ENCODE assay signal across 10 mouse cellular contexts in the genomic region with DNA sequence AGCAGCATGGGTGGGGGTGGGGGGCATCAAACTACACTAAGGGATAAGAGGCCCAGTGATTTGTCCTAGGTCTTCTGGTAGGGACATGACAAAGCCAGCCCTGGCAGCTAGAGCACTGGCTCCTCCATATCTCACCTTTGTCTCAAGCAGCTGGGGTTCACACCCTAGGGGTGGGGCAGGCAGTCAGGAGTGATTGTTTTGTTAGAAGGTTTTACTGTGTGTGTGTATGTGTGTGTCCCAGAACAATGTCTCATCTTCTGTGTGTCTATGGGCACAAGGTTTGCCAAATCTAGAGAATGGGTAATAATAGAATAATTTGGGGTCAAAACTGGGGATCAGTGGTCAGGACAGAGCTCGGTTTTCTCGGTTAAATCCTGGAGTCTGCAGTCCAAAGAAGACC. TPM values are rescaled to one million over a fixed set of nuclear protein-coding genes. Genes with fewer than 3 reads are reported as not detected.
DNase-seq lines count a peak whose midpoint lies in the region; ATAC-seq and TF ChIP-seq lines count a peak whose summit lies in the region.
"Had no signal": no experiment of that assay in that cellular context is flagged by ENCODE, and none has a peak within 500 bp of the region (broad histone marks: within the 10 kb centered on the region; RNA-seq: fewer than 3 reads in every experiment).

No protein-coding gene starts in this region.

- H3K36me3 ChIP-seq in kidney, embryonic 14.5 days (ENCODE audit: control insufficient read depth, insufficient read depth, low read length), result no peaks in the 10 kb centered on the region
- H3K36me3 ChIP-seq in embryonic facial prominence, embryonic 12.5 days, result no peaks in the 10 kb centered on the region
- H3K36me3 ChIP-seq in hindbrain, postnatal 0 days (ENCODE audit: insufficient read depth, low read length), result 0 out of 2 replicates have a peak, but pooled peaks cover 3% of the 10 kb centered on the region
- H3K36me3 ChIP-seq in midbrain, embryonic 15.5 days (replicated peaks), result no peaks in the 10 kb centered on the region
- H3K36me3 ChIP-seq: G1E had no signal

- peaks cover 6% of the 10 kb centered on the region; the same call in 1 of the 2 replicates for H3K4me1 ChIP-seq in kidney, embryonic 14.5 days (ENCODE audit: control insufficient read depth, insufficient read depth, low read length)
- H3K4me1 ChIP-seq in embryonic facial prominence, embryonic 12.5 days, result peaks cover 8% of the 10 kb centered on the region
- H3K4me1 ChIP-seq in hindbrain, postnatal 0 days (ENCODE audit: insufficient read depth, low read length), result no peaks in the 10 kb centered on the region
- H3K4me1 ChIP-seq in midbrain, embryonic 15.5 days, result peaks cover 12% of the 10 kb centered on the region

- DNase-seq in kidney, postnatal 36 days, result no peak
- no peak for DNase-seq in hindbrain, postnatal 0 days (ENCODE audit: low spot score)
- no peak for DNase-seq in thymus, postnatal 4 days
- no peak for DNase-seq in left cerebral cortex, adult 8-10 months (ENCODE audit: low spot score in 2 of 2)
- DNase-seq: gastrocnemius, postnatal 36 days had no signal

- peak overlapping the region; percentile 37 for H3K4me3 ChIP-seq in kidney, embryonic 14.5 days (ENCODE audit: low read length)
- H3K4me3 ChIP-seq in embryonic facial prominence, embryonic 12.5 days, result peak overlapping the region; percentile 49
- H3K4me3 ChIP-seq in hindbrain, postnatal 0 days (ENCODE audit: low read length), result peak overlapping the region; percentile 78
- H3K4me3 ChIP-seq in midbrain, embryonic 15.5 days, result peak overlapping the region; percentile 57

- no peak for ATAC-seq in kidney, embryonic 14.5 days (ENCODE audit: low FRiP score, low TSS enrichment)
- no peak for ATAC-seq in embryonic facial prominence, embryonic 12.5 days (ENCODE audit: insufficient number of reproducible peaks, insufficient read depth, low FRiP score, low TSS enrichment)
- ATAC-seq in hindbrain, postnatal 0 days, result peak; percentile 4; the same call in 1 of the 2 replicates
- ATAC-seq in midbrain, embryonic 15.5 days (replicated peaks), result 0 out of 2 replicates have a peak, but pooled peaks have one; percentile 37
- ATAC-seq in inflammation-experienced regulatory T-cells, adult 6 months, result no peak

- WGBS in kidney, embryonic 14.5 days, result 2% methylated on average over 2 of the region's 2 CpGs
- WGBS in embryonic facial prominence, embryonic 12.5 days, result 0% methylated on average over 2 of the region's 2 CpGs
- 2% methylated on average over 2 of the region's 2 CpGs for WGBS in hindbrain, postnatal 0 days
- WGBS in midbrain, embryonic 15.5 days, result 1% methylated on average over 2 of the region's 2 CpGs

- no peak for TF ChIP-seq CTCF in hindbrain, postnatal 0 days (IDR thresholded peaks at IDR 0.05; ENCODE audit: low read depth)

- H3K27ac ChIP-seq in kidney, embryonic 14.5 days (ENCODE audit: low read depth, low read length), result no peak overlapping the region
- no peak overlapping the region for H3K27ac ChIP-seq in embryonic facial prominence, embryonic 12.5 days
- peak overlapping the region; percentile 90 for H3K27ac ChIP-seq in hindbrain, postnatal 0 days
- peak overlapping the region; percentile 89 for H3K27ac ChIP-seq in midbrain, embryonic 15.5 days

- no peaks in the 10 kb centered on the region for H3K9me3 ChIP-seq in kidney, embryonic 14.5 days (ENCODE audit: control insufficient read depth, low read length)
- H3K9me3 ChIP-seq in embryonic facial prominence, embryonic 12.5 days, result no peaks in the 10 kb centered on the region
- no peaks in the 10 kb centered on the region for H3K9me3 ChIP-seq in hindbrain, postnatal 0 days (ENCODE audit: low read length)
- no peaks in the 10 kb centered on the region for H3K9me3 ChIP-seq in midbrain, embryonic 15.5 days
- H3K9me3 ChIP-seq: G1E had no signal

- peaks cover 5% of the 10 kb centered on the region; the same call in 1 of the 2 replicates for H3K27me3 ChIP-seq in kidney, embryonic 14.5 days (ENCODE audit: control insufficient read depth, insufficient read depth, low read length)
- H3K27me3 ChIP-seq in embryonic facial prominence, embryonic 12.5 days, result peaks cover 24% of the 10 kb centered on the region; the same call in 1 of the 2 replicates
- H3K27me3 ChIP-seq in hindbrain, postnatal 0 days (ENCODE audit: insufficient read depth, low read length), result no peaks in the 10 kb centered on the region
- H3K27me3 ChIP-seq in midbrain, embryonic 15.5 days (replicated peaks), result no peaks in the 10 kb centered on the region

- peak overlapping the region; percentile 71 for H3K4me2 ChIP-seq in kidney, embryonic 14.5 days (replicated peaks; ENCODE audit: low read depth, low read length)
- H3K4me2 ChIP-seq in embryonic facial prominence, embryonic 12.5 days (replicated peaks), result peak overlapping the region; percentile 95
- peak overlapping the region; percentile 88 for H3K4me2 ChIP-seq in hindbrain, postnatal 0 days (ENCODE audit: low read depth, low read length)
- H3K4me2 ChIP-seq in midbrain, embryonic 15.5 days, result peak overlapping the region; percentile 55

- no peak overlapping the region; the same call in 1 of the 2 replicates for H3K9ac ChIP-seq in kidney, embryonic 14.5 days (ENCODE audit: low read depth, low read length)
- no peak overlapping the region; the same call in 1 of the 2 replicates for H3K9ac ChIP-seq in embryonic facial prominence, embryonic 12.5 days
- peak overlapping the region; percentile 87 for H3K9ac ChIP-seq in hindbrain, postnatal 0 days (replicated peaks; ENCODE audit: low read length)
- peak overlapping the region; percentile 76 for H3K9ac ChIP-seq in midbrain, embryonic 15.5 days

RNA-seq across cellular contexts. Expression of gene Tmem145, which starts 0.4 kb away (rescaled TPM):
- 0.49 and 0.62 TPM in 2 replicates for polyA plus RNA-seq in kidney, embryonic 14.5 days (2014; fragmentation: Nextera tagmentation; extraction: Ambion mirVana)
- 2.7 and 4.0 TPM in 2 replicates for polyA plus RNA-seq in embryonic facial prominence, embryonic 12.5 days (2016; fragmentation: Nextera tagmentation; extraction: Ambion mirVana)
- 56.6 and 88.3 TPM in 2 replicates for total RNA-seq in hindbrain, postnatal 0 days (2014; rRNA removed)
- 104 and 106 TPM in 2 replicates for polyA plus RNA-seq in hindbrain, postnatal 0 days (2015; fragmentation: Nextera tagmentation; extraction: Ambion mirVana)
- polyA plus RNA-seq in midbrain, embryonic 15.5 days (2015; fragmentation: Nextera tagmentation; extraction: Ambion mirVana), result 94.8 and 102 TPM in 2 replicates
- polyA plus RNA-seq in inflammation-experienced regulatory T-cells, adult 6 months (2017; shearing (Covaris generic)), result not detected
- total RNA-seq in left cerebral cortex, adult 8-10 months (2022), result 10 to 100 TPM; 40.7 to 46.5 (median 42.0) TPM
- total RNA-seq: G1E; gastrocnemius, postnatal 36 days had no signal
- polyA plus RNA-seq: G1E had no signal

RNA-seq across cellular contexts. Expression of gene Prr19, which starts 4.3 kb away (rescaled TPM):
- polyA plus RNA-seq in kidney, embryonic 14.5 days (2014; fragmentation: Nextera tagmentation; extraction: Ambion mirVana), result 0.67 and 0.69 TPM in 2 replicates
- 1.0 and 1.9 TPM in 2 replicates for polyA plus RNA-seq in embryonic facial prominence, embryonic 12.5 days (2016; fragmentation: Nextera tagmentation; extraction: Ambion mirVana)
- total RNA-seq in hindbrain, postnatal 0 days (2014; rRNA removed), result 0.93 and 1.4 TPM in 2 replicates
- 3.1 and 3.6 TPM in 2 replicates for polyA plus RNA-seq in hindbrain, postnatal 0 days (2015; fragmentation: Nextera tagmentation; extraction: Ambion mirVana)
- 3.7 and 4.5 TPM in 2 replicates for polyA plus RNA-seq in midbrain, embryonic 15.5 days (2015; fragmentation: Nextera tagmentation; extraction: Ambion mirVana)
- polyA plus RNA-seq in inflammation-experienced regulatory T-cells, adult 6 months (2017; shearing (Covaris generic)), result not detected
- not detected for total RNA-seq in left cerebral cortex, adult 8-10 months (2022)
- total RNA-seq: G1E; gastrocnemius, postnatal 36 days had no signal

RNA-seq across cellular contexts. Expression of gene Pafah1b3, which starts 7.7 kb away (rescaled TPM):
- polyA plus RNA-seq in kidney, embryonic 14.5 days (2014; fragmentation: Nextera tagmentation; extraction: Ambion mirVana), result 199 and 245 TPM in 2 replicates
- 317 and 337 TPM in 2 replicates for polyA plus RNA-seq in embryonic facial prominence, embryonic 12.5 days (2016; fragmentation: Nextera tagmentation; extraction: Ambion mirVana)
- 534 and 592 TPM in 2 replicates for total RNA-seq in hindbrain, postnatal 0 days (2014; rRNA removed)
- polyA plus RNA-seq in hindbrain, postnatal 0 days (2015; fragmentation: Nextera tagmentation; extraction: Ambion mirVana), result 469 and 484 TPM in 2 replicates
- polyA plus RNA-seq in midbrain, embryonic 15.5 days (2015; fragmentation: Nextera tagmentation; extraction: Ambion mirVana), result 671 and 679 TPM in 2 replicates
- polyA plus RNA-seq in inflammation-experienced regulatory T-cells, adult 6 months (2017; shearing (Covaris generic)), result 10 to 100 TPM; 17.5 to 37.2 (median 31.3) TPM
- 10 to 100 TPM; 29.5 to 38.7 (median 32.2) TPM for total RNA-seq in left cerebral cortex, adult 8-10 months (2022)

RNA-seq across cellular contexts. Expression of gene Megf8, which starts 11.5 kb away (rescaled TPM):
- polyA plus RNA-seq in kidney, embryonic 14.5 days (2014; fragmentation: Nextera tagmentation; extraction: Ambion mirVana), result 14.0 and 16.2 TPM in 2 replicates
- polyA plus RNA-seq in embryonic facial prominence, embryonic 12.5 days (2016; fragmentation: Nextera tagmentation; extraction: Ambion mirVana), result 22.4 and 24.3 TPM in 2 replicates
- 104 and 105 TPM in 2 replicates for total RNA-seq in hindbrain, postnatal 0 days (2014; rRNA removed)
- polyA plus RNA-seq in hindbrain, postnatal 0 days (2015; fragmentation: Nextera tagmentation; extraction: Ambion mirVana), result 14.8 and 15.4 TPM in 2 replicates
- 27.0 and 27.4 TPM in 2 replicates for polyA plus RNA-seq in midbrain, embryonic 15.5 days (2015; fragmentation: Nextera tagmentation; extraction: Ambion mirVana)
- polyA plus RNA-seq in inflammation-experienced regulatory T-cells, adult 6 months (2017; shearing (Covaris generic)), result under 1 TPM in 2 of 3 experiments, not detected in 1; 0.13 to 0.31 TPM
- 100 to 1,000 TPM in 3 of 4 experiments, 10 to 100 TPM in 1; 99.2 to 109 (median 104) TPM for total RNA-seq in left cerebral cortex, adult 8-10 months (2022)

RNA-seq across cellular contexts. Expression of gene Cic, which starts 38.0 kb away (rescaled TPM):
- 36.0 and 47.2 TPM in 2 replicates for polyA plus RNA-seq in kidney, embryonic 14.5 days (2014; fragmentation: Nextera tagmentation; extraction: Ambion mirVana)
- polyA plus RNA-seq in embryonic facial prominence, embryonic 12.5 days (2016; fragmentation: Nextera tagmentation; extraction: Ambion mirVana), result 45.7 and 47.0 TPM in 2 replicates
- 153 and 155 TPM in 2 replicates for total RNA-seq in hindbrain, postnatal 0 days (2014; rRNA removed)
- 28.2 and 30.6 TPM in 2 replicates for polyA plus RNA-seq in hindbrain, postnatal 0 days (2015; fragmentation: Nextera tagmentation; extraction: Ambion mirVana)
- 42.1 and 45.9 TPM in 2 replicates for polyA plus RNA-seq in midbrain, embryonic 15.5 days (2015; fragmentation: Nextera tagmentation; extraction: Ambion mirVana)
- polyA plus RNA-seq in inflammation-experienced regulatory T-cells, adult 6 months (2017; shearing (Covaris generic)), result 10 to 100 TPM; 17.9 to 35.2 (median 21.6) TPM
- total RNA-seq in left cerebral cortex, adult 8-10 months (2022), result 100 to 1,000 TPM; 196 to 238 (median 227) TPM

Comparison
In these comparisons a context has a peak if more than half of its experiments do, and no peak if none do; other contexts are left out.
1. ATAC-seq: peak in hindbrain, postnatal 0 days (single experiment) and midbrain, embryonic 15.5 days (single experiment); none in kidney, embryonic 14.5 days (single experiment), embryonic facial prominence, embryonic 12.5 days (single experiment) and inflammation-experienced regulatory T-cells, adult 6 months (single experiment).
2. H3K27ac ChIP-seq: peak in hindbrain, postnatal 0 days (single experiment) and midbrain, embryonic 15.5 days (single experiment); none in kidney, embryonic 14.5 days (single experiment) and embryonic facial prominence, embryonic 12.5 days (single experiment).
3. H3K9ac ChIP-seq: peak in hindbrain, postnatal 0 days (single experiment) and midbrain, embryonic 15.5 days (single experiment); none in kidney, embryonic 14.5 days (single experiment) and embryonic facial prominence, embryonic 12.5 days (single experiment).
4. RNA of gene Tmem145, which starts 0.4 kb away (polyA plus RNA-seq): 104 to 106 TPM in hindbrain, postnatal 0 days and 94.8 to 102 TPM in midbrain, embryonic 15.5 days; 2.7 to 4.0 TPM in embryonic facial prominence, embryonic 12.5 days, 0.49 to 0.62 TPM in kidney, embryonic 14.5 days and not detected in inflammation-experienced regulatory T-cells, adult 6 months; every median in the first group is over 10 times any median in the second.
5. Peak in every context shown above with its lines, with median percentiles within 50 percentile points of each other: H3K4me2 ChIP-seq and H3K4me3 ChIP-seq.